Mouse (Mus musculus): ENCODE data around the gene Napepld.

DNA sequence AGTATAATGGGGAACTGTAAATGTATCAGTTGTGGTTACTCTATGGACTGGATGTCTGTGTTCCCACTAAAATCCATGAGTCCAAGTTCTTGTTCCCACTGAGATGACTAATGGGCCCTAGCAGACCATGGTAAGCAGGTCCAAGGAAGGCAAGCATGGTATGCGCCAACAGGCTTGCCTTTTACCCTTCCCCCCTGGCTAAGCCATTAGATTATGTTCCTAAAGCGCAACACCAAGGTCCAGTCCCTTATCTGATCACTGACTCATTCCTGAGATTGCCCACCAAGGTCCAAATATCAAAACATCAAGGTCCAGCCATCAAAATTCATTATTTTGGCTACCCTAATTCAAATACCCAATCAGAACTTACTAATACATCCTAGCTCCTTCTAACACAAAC lies 18.0 kb upstream of the Napepld start:
- TF ChIP-seq CTCF (IDR thresholded peaks at IDR 0.05; ENCODE audit: control insufficient read depth, insufficient read depth, insufficient replicate concordance, low read depth, low read length): no peak
- TF ChIP-seq POLR2A (IDR thresholded peaks at IDR 0.05; ENCODE audit: control insufficient read depth, low read depth, low read length): no peak

All from testis, adult 2 months (tissue).